Mouse (Mus musculus): ENCODE results near the gene Ssna1. TPM values are rescaled to one million over a fixed set of nuclear protein-coding genes. Genes with fewer than 3 reads are reported as not detected.
A peak's percentile ranks its signal among the peaks of the same experiment; 100 is the strongest.

The Ssna1 gene
- polyA plus RNA-seq, 1 experiment from 2014 or later = 171 TPM

GRCm38 (mm10) chr2:25288734-25289345 is 16.6 kb upstream of the Ssna1 start:
- Histone ChIP-seq H3K27me3 (peaks cover 57% of the 10 kb centered on the region), H3K4me2 (no peak overlapping the region), H3K4me1 (replicated peaks) (peaks cover 45% of the 10 kb centered on the region), H3K4me3 (no peak overlapping the region), H3K36me3 (peaks cover 19% of the 10 kb centered on the region), H3K9ac (no peak overlapping the region), H3K27ac (replicated peaks) (no peak overlapping the region), H3K9me3 (no peaks in the 10 kb centered on the region)
- ATAC-seq (ENCODE audit: low FRiP score, low read depth) = no peak
- WGBS = 81% methylated on average over 7 of the region's 7 CpGs

DNA sequence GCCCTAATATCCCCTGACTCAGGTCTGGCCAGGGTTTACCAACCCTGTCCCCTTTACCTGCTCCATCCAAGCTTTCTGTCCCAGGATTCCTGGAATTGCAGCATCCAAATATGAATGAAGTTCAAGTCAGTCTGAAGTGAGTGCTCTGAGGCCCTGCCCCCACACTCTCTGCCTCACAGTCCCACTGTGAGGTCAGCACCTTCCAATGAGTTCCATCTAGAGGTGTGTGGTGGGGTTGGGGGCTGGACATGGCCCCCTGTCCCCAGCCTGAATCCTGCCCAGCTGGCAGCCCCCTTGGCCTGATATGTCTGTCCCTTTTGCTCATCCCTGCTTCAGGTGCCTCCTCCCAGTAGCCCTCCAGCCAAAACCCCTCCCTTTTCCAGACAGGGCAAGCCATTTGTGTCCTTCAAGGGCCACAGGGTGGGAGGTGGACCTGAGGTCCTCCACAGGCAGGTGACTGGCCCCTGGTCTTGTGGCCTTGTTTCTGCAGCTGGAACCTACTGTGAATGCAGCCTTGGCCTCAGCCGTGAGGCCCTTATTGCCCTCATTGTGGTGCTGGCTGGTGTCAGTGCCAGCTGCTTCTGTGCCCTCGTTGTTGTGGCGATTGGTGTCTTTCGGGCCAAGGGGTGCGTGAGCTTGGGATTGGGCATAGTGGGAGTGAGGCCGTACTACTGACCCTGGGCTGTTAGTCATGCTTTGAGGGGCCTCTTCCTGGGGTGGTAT is 15.8 kb upstream of the Ssna1 start, which contains the start of gene Tmem210:
Tmem210 (plus strand) TSS at position 219 of the 723 bp plus-strand sequence.
- no peak within 1 kb of the TSS for H3K4me2 ChIP-seq
- WGBS = 79% methylated on average over 6 of the region's 6 CpGs
- H3K9me3 ChIP-seq = no peaks in the 10 kb centered on the region
- no peak within 1 kb of the TSS for H3K27ac ChIP-seq (replicated peaks)
- H3K36me3 ChIP-seq = peaks cover 26% of the 10 kb centered on the region
- ATAC-seq (ENCODE audit: low FRiP score, low read depth) = no peak
- H3K4me1 ChIP-seq (replicated peaks) = peaks cover 45% of the 10 kb centered on the region
- H3K9ac ChIP-seq = no peak within 1 kb of the TSS
- peaks cover 50% of the 10 kb centered on the region for H3K27me3 ChIP-seq
- H3K4me3 ChIP-seq = no peak within 1 kb of the TSS

DNA sequence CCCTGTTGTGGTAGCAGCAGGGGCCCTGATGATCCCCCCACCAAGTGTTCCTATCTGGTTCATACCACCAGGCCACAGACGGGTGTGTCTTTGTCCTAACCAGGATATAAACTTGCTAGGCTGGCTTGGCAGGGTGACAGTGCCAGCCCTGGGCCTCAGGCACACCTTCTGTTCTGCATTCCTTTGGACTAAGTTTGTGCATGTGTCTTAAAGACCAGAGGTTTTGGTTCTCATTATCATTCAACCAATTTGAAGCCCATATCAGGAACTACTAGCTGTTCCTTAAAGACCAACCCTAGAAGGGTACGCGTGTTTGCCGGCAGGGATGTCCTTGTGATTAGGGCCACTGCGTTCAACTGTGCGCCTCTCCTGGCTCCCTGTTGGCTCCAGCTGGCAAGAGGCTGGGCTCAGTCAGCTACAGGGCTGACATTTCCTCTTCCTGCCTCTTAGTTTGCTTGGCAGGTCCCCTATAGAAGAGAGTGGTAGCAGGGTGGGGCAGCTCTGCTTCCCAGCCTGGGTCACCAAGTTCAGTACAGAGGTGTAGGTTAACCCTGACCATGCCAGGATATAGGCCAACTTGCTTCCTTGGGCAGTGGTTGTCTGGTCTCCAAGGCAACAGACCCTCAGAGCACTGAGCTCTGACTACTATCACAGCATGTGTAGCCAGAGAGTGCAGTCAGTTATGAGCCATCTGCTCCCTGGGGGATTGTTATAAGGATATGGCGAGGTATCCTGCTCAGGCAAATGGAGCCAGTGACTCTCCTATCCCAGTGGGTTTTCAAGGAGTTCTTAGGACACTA is 14.8 kb upstream of the Ssna1 start:
- peaks cover 37% of the 10 kb centered on the region for H3K4me1 ChIP-seq (replicated peaks)
- H3K36me3 ChIP-seq = peaks cover 36% of the 10 kb centered on the region
- H3K4me2 ChIP-seq = no peak overlapping the region
- no peak overlapping the region for H3K9ac ChIP-seq
- peaks cover 39% of the 10 kb centered on the region for H3K27me3 ChIP-seq
- H3K4me3 ChIP-seq = no peak overlapping the region
- no peak overlapping the region for H3K27ac ChIP-seq (replicated peaks)
- no peaks in the 10 kb centered on the region for H3K9me3 ChIP-seq
- no peak for ATAC-seq (ENCODE audit: low FRiP score, low read depth)
- WGBS = 57% methylated on average over 7 of the region's 7 CpGs

- WGBS = 95% methylated on average over 1 of the region's 1 CpGs
- Histone ChIP-seq H3K36me3 (peaks cover 41% of the 10 kb centered on the region), H3K9ac (no peak overlapping the region), H3K4me2 (no peak overlapping the region), H3K9me3 (no peaks in the 10 kb centered on the region), H3K4me3 (no peak overlapping the region), H3K4me1 (replicated peaks) (peaks cover 30% of the 10 kb centered on the region), H3K27me3 (peaks cover 32% of the 10 kb centered on the region), H3K27ac (replicated peaks) (no peak overlapping the region)
- ATAC-seq (ENCODE audit: low FRiP score, low read depth) = no peak
Observed at GRCm38 (mm10) chr2:25286314-25286713, 14.1 kb upstream of the Ssna1 start.

GRCm38 (mm10) chr2:25285551-25285950 is 13.3 kb upstream of the Ssna1 start:
- WGBS = 91% methylated on average over 2 of the region's 2 CpGs
- Histone ChIP-seq H3K9ac (no peak overlapping the region), H3K36me3 (peaks cover 48% of the 10 kb centered on the region), H3K9me3 (no peaks in the 10 kb centered on the region), H3K27ac (replicated peaks) (no peak overlapping the region), H3K4me3 (no peak overlapping the region), H3K4me2 (no peak overlapping the region), H3K4me1 (replicated peaks) (peaks cover 22% of the 10 kb centered on the region), H3K27me3 (peaks cover 26% of the 10 kb centered on the region)
- ATAC-seq (ENCODE audit: low FRiP score, low read depth) = no peak

DNA sequence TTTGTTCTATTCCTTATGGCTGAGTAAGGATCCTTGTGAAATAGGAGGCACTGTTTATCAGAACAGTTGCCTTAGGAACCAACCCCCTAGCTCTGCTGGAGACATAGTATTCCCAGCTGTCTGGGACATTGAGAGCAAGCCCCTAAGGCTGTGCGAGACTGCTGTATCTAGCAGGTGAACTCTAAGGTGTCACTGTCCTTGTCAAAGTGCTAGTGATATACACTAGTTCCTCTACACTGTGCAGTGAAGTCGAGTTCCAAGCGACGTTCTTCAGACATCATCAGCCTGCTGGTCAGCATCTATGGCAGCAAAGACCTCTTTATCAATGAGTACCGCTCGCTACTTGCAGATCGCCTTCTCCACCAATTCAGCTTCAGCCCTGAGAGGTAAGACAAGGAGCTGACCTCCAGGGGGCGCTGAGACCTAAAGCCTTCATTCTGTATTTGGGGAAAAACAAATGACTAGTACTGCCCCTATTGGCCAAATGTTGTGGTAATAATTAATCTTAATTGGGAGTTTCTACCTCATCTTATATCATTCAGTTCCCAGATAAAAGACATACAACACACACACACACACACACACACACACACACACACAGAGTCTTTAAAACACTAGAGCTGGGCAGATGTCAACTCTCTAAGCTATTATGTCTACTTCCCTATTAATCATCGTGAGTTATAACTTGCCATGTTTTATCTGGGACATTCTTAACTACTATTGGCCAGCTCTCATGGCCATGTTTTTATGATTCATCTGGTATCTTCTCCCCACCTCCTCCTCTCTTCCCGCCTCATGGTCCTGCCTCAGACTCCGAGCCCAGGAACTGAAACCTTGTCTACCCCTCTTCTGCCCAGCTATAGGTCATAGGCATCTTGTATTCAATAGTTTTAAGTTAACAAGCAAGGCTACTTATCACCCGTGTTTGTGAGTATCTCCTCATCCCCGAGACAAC is 7.0 kb upstream of the Ssna1 start:
- ATAC-seq (ENCODE audit: low FRiP score, low read depth) = no peak; the same call in 1 of the 2 replicates
- peaks cover 8% of the 10 kb centered on the region for H3K4me1 ChIP-seq (replicated peaks)
- peaks cover 94% of the 10 kb centered on the region for H3K36me3 ChIP-seq
- H3K4me3 ChIP-seq = no peak overlapping the region
- no peaks in the 10 kb centered on the region for H3K27me3 ChIP-seq
- no peak overlapping the region for H3K27ac ChIP-seq (replicated peaks)
- H3K9me3 ChIP-seq = no peaks in the 10 kb centered on the region
- H3K9ac ChIP-seq = no peak overlapping the region
- H3K4me2 ChIP-seq = no peak overlapping the region
- 64% methylated on average over 13 of the region's 13 CpGs for WGBS

GRCm38 (mm10) chr2:25273010-25273409 is 772 bp upstream of the Ssna1 start:
- Histone ChIP-seq H3K27ac (replicated peaks) (peak overlapping the region; percentile 79), H3K4me1 (replicated peaks) (peaks cover 46% of the 10 kb centered on the region), H3K4me3 (peak overlapping the region; percentile 87), H3K4me2 (peak overlapping the region; percentile 97), H3K9me3 (no peaks in the 10 kb centered on the region), H3K27me3 (no peaks in the 10 kb centered on the region), H3K36me3 (peaks cover 61% of the 10 kb centered on the region), H3K9ac (peak overlapping the region; percentile 91)
- WGBS = 42% methylated on average over 16 of the region's 16 CpGs
- ATAC-seq (ENCODE audit: low FRiP score, low read depth) = no peak

DNA sequence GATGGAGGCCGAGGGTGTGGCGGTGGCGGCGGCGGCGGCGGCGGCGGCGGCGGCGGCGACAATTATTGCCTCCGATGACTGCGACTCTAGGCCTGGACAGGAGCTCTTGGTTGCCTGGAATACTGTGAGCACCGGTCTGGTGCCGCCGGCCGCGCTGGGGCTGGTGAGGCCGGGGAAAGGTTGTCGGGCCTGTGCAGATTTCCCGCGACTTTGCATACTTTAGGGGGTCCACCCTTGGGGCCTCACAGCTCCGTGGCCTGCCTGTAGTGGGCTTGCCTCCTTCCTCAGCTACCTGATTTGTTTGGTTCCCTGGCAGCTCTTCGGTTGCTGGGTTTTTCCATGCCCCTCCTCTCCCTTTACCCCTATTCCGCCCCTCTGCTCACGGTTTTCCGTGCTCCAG is 277 bp upstream of the Ssna1 start:
- Histone ChIP-seq H3K36me3 (peaks cover 56% of the 10 kb centered on the region), H3K9me3 (no peaks in the 10 kb centered on the region), H3K9ac (peak overlapping the region; percentile 91), H3K27me3 (no peaks in the 10 kb centered on the region), H3K27ac (replicated peaks) (peak overlapping the region; percentile 79), H3K4me1 (replicated peaks) (peaks cover 51% of the 10 kb centered on the region), H3K4me2 (peak overlapping the region; percentile 97), H3K4me3 (peak overlapping the region; percentile 87)
- peak; percentile 71 for ATAC-seq (ENCODE audit: low FRiP score, low read depth)
- WGBS = 1% methylated on average over 16 of the region's 29 CpGs

- no peaks in the 10 kb centered on the region for H3K9me3 ChIP-seq
- H3K27me3 ChIP-seq = no peaks in the 10 kb centered on the region
- H3K27ac ChIP-seq (replicated peaks) = no peak overlapping the region
- H3K9ac ChIP-seq = no peak overlapping the region
- H3K4me1 ChIP-seq (replicated peaks) = peaks cover 74% of the 10 kb centered on the region
- H3K4me2 ChIP-seq = no peak overlapping the region; the same call in 1 of the 2 replicates
- no peak for ATAC-seq (ENCODE audit: low FRiP score, low read depth)
- no peak overlapping the region for H3K4me3 ChIP-seq
- 71% methylated on average over 4 of the region's 4 CpGs for WGBS
- peaks cover 17% of the 10 kb centered on the region; the same call in 1 of the 2 replicates for H3K36me3 ChIP-seq
Observed at GRCm38 (mm10) chr2:25267746-25268309, 4.4 kb downstream of the Ssna1 start.

- Histone ChIP-seq H3K4me2 (peak overlapping the region; percentile 94), H3K4me3 (peak overlapping the region; percentile 10; the same call in 1 of the 2 replicates), H3K9ac (no peak overlapping the region), H3K4me1 (replicated peaks) (peaks cover 72% of the 10 kb centered on the region), H3K27me3 (no peaks in the 10 kb centered on the region), H3K9me3 (no peaks in the 10 kb centered on the region), H3K36me3 (peaks cover 17% of the 10 kb centered on the region; the same call in 1 of the 2 replicates), H3K27ac (replicated peaks) (peak overlapping the region; percentile 73)
- no peak for ATAC-seq (ENCODE audit: low FRiP score, low read depth)
Observed at GRCm38 (mm10) chr2:25267241-25267640, 5.0 kb downstream of the Ssna1 start.

GRCm38 (mm10) chr2:25266720-25267119 is 5.5 kb downstream of the Ssna1 start:
- Histone ChIP-seq H3K36me3 (peaks cover 17% of the 10 kb centered on the region; the same call in 1 of the 2 replicates), H3K9me3 (no peaks in the 10 kb centered on the region), H3K27ac (replicated peaks) (peak overlapping the region; percentile 73), H3K27me3 (no peaks in the 10 kb centered on the region), H3K4me3 (peak overlapping the region; percentile 10; the same call in 1 of the 2 replicates), H3K9ac (0 out of 2 replicates have a peak overlapping the region, but pooled peaks have one; percentile 13), H3K4me2 (peak overlapping the region; percentile 94), H3K4me1 (replicated peaks) (peaks cover 72% of the 10 kb centered on the region)
- WGBS = 27% methylated on average over 2 of the region's 2 CpGs
- ATAC-seq (ENCODE audit: low FRiP score, low read depth) = no peak
